26 mouse cellular contexts compared by ENCODE assay signal in the genomic region with DNA sequence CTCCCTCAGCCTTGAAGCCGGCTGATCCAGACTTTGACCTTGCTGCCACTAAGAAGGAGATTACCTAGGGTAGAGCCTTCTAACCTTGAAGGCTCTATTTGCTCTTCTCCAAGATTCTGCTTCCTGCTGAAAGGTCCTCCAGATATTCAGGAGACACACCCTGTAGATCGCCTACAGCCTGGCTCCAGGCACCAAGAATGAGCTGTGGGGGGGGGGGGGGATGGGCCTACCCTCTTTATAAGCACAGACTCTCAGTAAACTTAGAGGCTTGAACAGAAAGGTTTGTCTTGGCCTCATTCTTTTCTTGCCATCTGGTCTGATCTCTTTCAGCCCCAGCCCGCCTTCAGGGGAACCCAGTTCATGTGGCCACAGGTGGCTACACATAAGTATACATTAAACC.
"Had no signal": no experiment of that assay in that cellular context is flagged by ENCODE, and none has a peak within 500 bp of the region (broad histone marks: within the 10 kb centered on the region; RNA-seq: fewer than 3 reads in every experiment).

No protein-coding gene starts in this region.

- ATAC-seq: forebrain, embryonic 13.5 days; forebrain, embryonic 14.5 days; forebrain, embryonic 15.5 days; forebrain, embryonic 16.5 days; forebrain, postnatal 0 days had no signal

- H3K9ac ChIP-seq: embryonic facial prominence, embryonic 12.5 days; embryonic facial prominence, embryonic 13.5 days; embryonic facial prominence, embryonic 15.5 days; forebrain, embryonic 12.5 days; forebrain, embryonic 13.5 days; forebrain, embryonic 15.5 days; forebrain, postnatal 0 days had no signal

- H3K27ac ChIP-seq: embryonic facial prominence, embryonic 10.5 days; embryonic facial prominence, embryonic 12.5 days; embryonic facial prominence, embryonic 13.5 days; embryonic facial prominence, embryonic 15.5 days; forebrain, embryonic 10.5 days; forebrain, embryonic 12.5 days; forebrain, embryonic 13.5 days; forebrain, embryonic 15.5 days; gastrocnemius, adult 2 months; heart, adult 2 months; heart, embryonic 10.5 days had no signal

- H3K27me3 ChIP-seq: embryonic facial prominence, embryonic 12.5 days; embryonic facial prominence, embryonic 13.5 days; embryonic facial prominence, embryonic 15.5 days; forebrain, embryonic 12.5 days; forebrain, embryonic 13.5 days; forebrain, embryonic 15.5 days had no signal

- H3K4me2 ChIP-seq: embryonic facial prominence, embryonic 12.5 days; embryonic facial prominence, embryonic 13.5 days; embryonic facial prominence, embryonic 15.5 days; forebrain, embryonic 12.5 days; forebrain, embryonic 13.5 days; forebrain, embryonic 15.5 days had no signal

- H3K4me3 ChIP-seq: embryonic facial prominence, embryonic 10.5 days; embryonic facial prominence, embryonic 12.5 days; embryonic facial prominence, embryonic 13.5 days; embryonic facial prominence, embryonic 15.5 days; erythroblast, embryonic 14.5 days; forebrain, embryonic 10.5 days; forebrain, embryonic 12.5 days; forebrain, embryonic 13.5 days; forebrain, embryonic 15.5 days; gastrocnemius, adult 2 months; heart, adult 2 months; heart, embryonic 10.5 days had no signal

- H3K9me3 ChIP-seq: embryonic facial prominence, embryonic 15.5 days; forebrain, embryonic 12.5 days; forebrain, embryonic 15.5 days had no signal

- H3K4me1 ChIP-seq: embryonic facial prominence, embryonic 10.5 days; embryonic facial prominence, embryonic 12.5 days; embryonic facial prominence, embryonic 13.5 days; embryonic facial prominence, embryonic 15.5 days; forebrain, embryonic 10.5 days; forebrain, embryonic 12.5 days; forebrain, embryonic 13.5 days; forebrain, embryonic 15.5 days; heart, embryonic 10.5 days had no signal

- H3K36me3 ChIP-seq: embryonic facial prominence, embryonic 10.5 days; embryonic facial prominence, embryonic 12.5 days; embryonic facial prominence, embryonic 13.5 days; embryonic facial prominence, embryonic 15.5 days; forebrain, embryonic 10.5 days; forebrain, embryonic 12.5 days; forebrain, embryonic 15.5 days; heart, embryonic 10.5 days had no signal

- DNase-seq: cerebellum, adult 9-11 months; cerebellum, postnatal 10 days; cerebellum, postnatal 14 days; cerebellum, postnatal 25 days; embryo, embryonic 11 days; forebrain, postnatal 0 days; gastrocnemius, adult 2 months; gastrocnemius, postnatal 10 days; gastrocnemius, postnatal 14 days; gastrocnemius, postnatal 25 days; gastrocnemius, postnatal 36 days; heart, adult 11 months; heart, adult 18-20 months; heart, adult 2 months had no signal
